Mouse (Mus musculus) layer of hippocampus, adult 6 months (tissue): ENCODE data around the gene Mixl1. TPM values are rescaled to one million over a fixed set of nuclear protein-coding genes. Genes with fewer than 3 reads are reported as not detected.

Experiments used
- long read RNA-seq, 2 experiments: library from polyadenylated mRNA; unstranded; transcript quantifications; one replicate each; pipeline ENCODE4 v2.0.0; 2019 to 2020
- polyA plus RNA-seq: library from polyadenylated mRNA; unstranded; fragments of <200 nt; fragmentation: Nextera tagmentation; gene quantifications from 2 replicates; pipeline ENCODE4 v1.2.3, GENCODE M21; 2021

Gene Mixl1
- 0.08 TPM in 1 of 2 replicates, not detected in the other for polyA plus RNA-seq
- long read RNA-seq, experiment 1 = 0 reads
- long read RNA-seq, experiment 2 = 0 reads

GRCm38 (mm10) chr1:180696626-180697352 is at the start of gene Mixl1:
Gene Mixl1 (minus strand): TSS chr1:180697034.

GRCm38 (mm10) chr1:180725704-180726179 is 28.9 kb upstream of the Mixl1 start, which contains the start of gene Acbd3:
Gene Acbd3 (plus strand): TSS chr1:180726043.

Other genes starting within 250 kb of the Mixl1 start
- gene Stum, start 213.5 kb downstream of the Mixl1 start, polyA plus RNA-seq = 114 and 147 TPM in 2 replicates
- gene Parp1, start 128.1 kb downstream of the Mixl1 start, polyA plus RNA-seq = 47.3 and 47.9 TPM in 2 replicates
- 1.2 and 1.6 TPM in 2 replicates for gene Lin9, start 55.9 kb downstream of the Mixl1 start, polyA plus RNA-seq
- 3.9 and 5.7 TPM in 2 replicates for gene Acbd3, start 29.0 kb upstream of the Mixl1 start, polyA plus RNA-seq
- gene H3f3a, start 116.9 kb upstream of the Mixl1 start, polyA plus RNA-seq = 347 and 349 TPM in 2 replicates
- gene Sde2, start 154.1 kb upstream of the Mixl1 start, polyA plus RNA-seq = 17.7 and 18.8 TPM in 2 replicates
- 1.8 and 3.0 TPM in 2 replicates for gene Lefty2, start 196.1 kb upstream of the Mixl1 start, polyA plus RNA-seq
- 86.1 and 94.6 TPM in 2 replicates for gene Pycr2, start 207.3 kb upstream of the Mixl1 start, polyA plus RNA-seq
- gene Lefty1, start 238.0 kb upstream of the Mixl1 start, polyA plus RNA-seq = 21.8 and 22.7 TPM in 2 replicates
- gene Tmem63a, start 245.3 kb upstream of the Mixl1 start, polyA plus RNA-seq = 27.1 and 29.2 TPM in 2 replicates